Mouse (Mus musculus): ENCODE results near the gene Anapc7. TPM values are rescaled to one million over a fixed set of nuclear protein-coding genes. Genes with fewer than 3 reads are reported as not detected.

Gene Anapc7
- total RNA-seq, 2 experiments from 2014 or later, result 28.6 to 29.5 TPM

GRCm38 (mm10) chr5:122392227-122393004 lies 29.1 kb upstream of the Anapc7 start:
- DNase-seq (ENCODE audit: extremely low spot score in 1 of 2, low spot score in 2 of 2), result no peak
- H3K4me3 ChIP-seq, result peak overlapping the region; percentile 86
- intact Hi-C loops (cut with DNase I), result loop anchor here (5.0 kb wide), 2 partner anchors 125 to 280 kb away; no protein-coding TSS in a partner anchor
- H3K27ac ChIP-seq, result peak overlapping the region; percentile 95
- TF ChIP-seq CTCF (IDR thresholded peaks at IDR 0.05), result no peak

GRCm38 (mm10) chr5:122393887-122394286 lies 27.6 kb upstream of the Anapc7 start:
- no peak overlapping the region for H3K27ac ChIP-seq
- intact Hi-C loops (cut with DNase I), result loop anchor here (5.0 kb wide), 2 partner anchors 127 to 282 kb away; no protein-coding TSS in a partner anchor
- no peak overlapping the region for H3K4me3 ChIP-seq
- peak; percentile 57 to 70 for DNase-seq (ENCODE audit: extremely low spot score in 1 of 2, low spot score in 2 of 2)
- TF ChIP-seq CTCF (IDR thresholded peaks at IDR 0.05), result peak; percentile 73

GRCm38 (mm10) chr5:122396791-122397190 lies 24.7 kb upstream of the Anapc7 start:
- no peak overlapping the region for H3K27ac ChIP-seq
- intact Hi-C loops (cut with DNase I), result no loop called here
- TF ChIP-seq CTCF (IDR thresholded peaks at IDR 0.05), result no peak

GRCm38 (mm10) chr5:122397495-122397894 lies 24.0 kb upstream of the Anapc7 start:
- Histone ChIP-seq H3K27ac (no peak overlapping the region), H3K4me3 (no peak overlapping the region)
- TF ChIP-seq CTCF (IDR thresholded peaks at IDR 0.05), result no peak
- DNase-seq (ENCODE audit: extremely low spot score in 1 of 2, low spot score in 2 of 2), result no peak
- intact Hi-C loops (cut with DNase I), result no loop called here

More at GRCm38 (mm10) chr5:122396791-122397190, 24.7 kb upstream of the Anapc7 start:
- H3K4me3 ChIP-seq, result no peak overlapping the region
- no peak for DNase-seq (ENCODE audit: extremely low spot score in 1 of 2, low spot score in 2 of 2)

GRCm38 (mm10) chr5:122399871-122400270 lies 21.6 kb upstream of the Anapc7 start:
- H3K27ac ChIP-seq, result peak overlapping the region; percentile 63; the same call in 1 of the 2 replicates
- H3K4me3 ChIP-seq, result no peak overlapping the region
- TF ChIP-seq CTCF (IDR thresholded peaks at IDR 0.05), result no peak
- intact Hi-C loops (cut with DNase I), result loop anchor here (2.0 to 5.0 kb wide), 2 partner anchors 227 to 327 kb away; no protein-coding TSS in a partner anchor
- DNase-seq (ENCODE audit: extremely low spot score in 1 of 2, low spot score in 2 of 2), result no peak

GRCm38 (mm10) chr5:122400628-122401302 lies 20.7 kb upstream of the Anapc7 start:
- peak in 1 of 2 experiments; percentile 35 for DNase-seq (ENCODE audit: extremely low spot score in 1 of 2, low spot score in 2 of 2)
- Histone ChIP-seq H3K4me3 (no peak overlapping the region), H3K27ac (peak overlapping the region; percentile 63)
- TF ChIP-seq CTCF (IDR thresholded peaks at IDR 0.05), result no peak
- intact Hi-C loops (cut with DNase I), result loop anchor here (2.0 to 5.0 kb wide), 2 partner anchors 226 to 327 kb away; no protein-coding TSS in a partner anchor

GRCm38 (mm10) chr5:122401303-122401640 lies 20.2 kb upstream of the Anapc7 start:
- H3K27ac ChIP-seq, result no peak overlapping the region
- DNase-seq (ENCODE audit: extremely low spot score in 1 of 2, low spot score in 2 of 2), result peak; percentile 70 to 81
- intact Hi-C loops (cut with DNase I), result loop anchor here (2.0 to 5.0 kb wide), 2 partner anchors 226 to 326 kb away; no protein-coding TSS in a partner anchor
- H3K4me3 ChIP-seq, result no peak overlapping the region
- peak; percentile 98 for TF ChIP-seq CTCF (IDR thresholded peaks at IDR 0.05)

GRCm38 (mm10) chr5:122402160-122402559 lies 19.3 kb upstream of the Anapc7 start:
- intact Hi-C loops (cut with DNase I), result loop anchor here (5.0 kb wide), 1 partner anchor 325 kb away; no protein-coding TSS in a partner anchor
- Histone ChIP-seq H3K4me3 (no peak overlapping the region), H3K27ac (peak overlapping the region; percentile 69)

GRCm38 (mm10) chr5:122402772-122403171 lies 18.7 kb upstream of the Anapc7 start:
- intact Hi-C loops (cut with DNase I), result loop anchor here (5.0 kb wide), 1 partner anchor 325 kb away; no protein-coding TSS in a partner anchor
- no peak for TF ChIP-seq CTCF (IDR thresholded peaks at IDR 0.05)
- Histone ChIP-seq H3K4me3 (no peak overlapping the region), H3K27ac (peak overlapping the region; percentile 69)
- no peak for DNase-seq (ENCODE audit: extremely low spot score in 1 of 2, low spot score in 2 of 2)

More at GRCm38 (mm10) chr5:122402160-122402559, 19.3 kb upstream of the Anapc7 start:
- no peak for TF ChIP-seq CTCF (IDR thresholded peaks at IDR 0.05)
- no peak for DNase-seq (ENCODE audit: extremely low spot score in 1 of 2, low spot score in 2 of 2)

- intact Hi-C loops (cut with DNase I), result loop anchor here (5.0 kb wide), 1 partner anchor 324 kb away; no protein-coding TSS in a partner anchor
- Histone ChIP-seq H3K27ac (no peak overlapping the region), H3K4me3 (no peak overlapping the region)
- no peak for DNase-seq (ENCODE audit: extremely low spot score in 1 of 2, low spot score in 2 of 2)
- no peak for TF ChIP-seq CTCF (IDR thresholded peaks at IDR 0.05)
These were observed 18.1 kb upstream of the Anapc7 start for GRCm38 (mm10) chr5:122403362-122403761.

GRCm38 (mm10) chr5:122405537-122405936 lies 16.0 kb upstream of the Anapc7 start:
- intact Hi-C loops (cut with DNase I), result no loop called here
- H3K27ac ChIP-seq, result no peak overlapping the region
- H3K4me3 ChIP-seq, result no peak overlapping the region
- no peak for TF ChIP-seq CTCF (IDR thresholded peaks at IDR 0.05)
- DNase-seq (ENCODE audit: extremely low spot score in 1 of 2, low spot score in 2 of 2), result no peak
